Mouse (Mus musculus) olfactory bulb, adult 2 months (tissue): ENCODE measurements at regions not wholly inside any gene's neighbourhood (a gene's known extent, or its start where the extent isn't known, plus 50 kb on each side); places are given as distances from the start of the nearest gene placed in this dataset.

Experiments used
- H3K27ac ChIP-seq: fragments of 200-500 bp; 2 replicates; pipeline ENCODE4 v1.5.1; 2012; ENCODE audit warnings: low read depth, low read length; ENCODE audit not compliant: insufficient read depth
- H3K4me1 ChIP-seq: fragments of 200-500 bp; 2 replicates; pipeline ENCODE4 v1.6.1; 2012; ENCODE audit warnings: low read length; ENCODE audit not compliant: control insufficient read depth, insufficient read depth
- H3K4me3 ChIP-seq: fragments of 200-500 bp; 2 replicates; pipeline ENCODE4 v1.5.1; 2012; ENCODE audit warnings: mild to moderate bottlenecking, low read depth, low read length, moderate library complexity; ENCODE audit not compliant: insufficient read depth
- CTCF ChIP-seq: fragments of 200-500 bp; IDR thresholded peaks from 2 replicates; pipeline ENCODE4 v1.5.1; 2012; ENCODE audit warnings: low read depth, mild to moderate bottlenecking, low read length, moderate library complexity; ENCODE audit not compliant: insufficient read depth
- POLR2A ChIP-seq: fragments of 200-500 bp; IDR thresholded peaks from 2 replicates; pipeline ENCODE4 v1.6.1; 2012; ENCODE audit warnings: mild to moderate bottlenecking, low read depth, low read length, moderate library complexity; ENCODE audit not compliant: insufficient read depth
- WGBS: fragments of 180-500 bp; shearing (Covaris S2); methylation state at CpG from one replicate; pipeline ENCODE4 v1.1.7; 2018; 5-methylcytosine and 5-hydroxymethylcytosine counted together

DNA sequence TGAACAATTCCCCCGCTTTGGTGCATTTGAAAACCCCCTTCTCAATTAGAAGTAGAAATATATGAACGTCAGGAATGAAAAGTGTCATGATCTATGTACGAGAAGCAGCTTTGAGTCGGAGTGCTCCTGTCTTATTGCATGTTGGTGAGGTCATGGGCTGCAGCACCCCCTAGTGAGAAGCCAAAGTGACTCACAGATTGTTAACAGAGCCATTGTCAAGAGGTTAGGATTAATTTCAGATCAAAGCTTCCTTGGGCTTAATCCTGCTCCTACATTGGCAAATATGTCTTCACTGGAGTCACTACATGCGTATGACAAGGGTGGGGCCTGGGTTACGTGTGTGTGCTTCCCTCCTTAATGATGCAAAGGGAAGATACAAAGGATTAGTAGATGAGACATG lies 165.8 kb upstream of the Dio2 start:
- H3K4me1 ChIP-seq = no peaks in the 10 kb centered on the region
- 83% methylated on average over 6 of the region's 6 CpGs for WGBS
- TF ChIP-seq CTCF (no peak), POLR2A (no peak)

GRCm38 (mm10) chr12:90893655-90894370 lies 155.6 kb upstream of the Dio2 start:
- no peak for TF ChIP-seq POLR2A
- no peak for TF ChIP-seq CTCF
- 76% methylated on average over 9 of the region's 9 CpGs for WGBS
- H3K4me1 ChIP-seq = no peaks in the 10 kb centered on the region
- H3K4me3 ChIP-seq = no peak overlapping the region
- no peak overlapping the region for H3K27ac ChIP-seq

More for the DNA sequence above, 165.8 kb upstream of the Dio2 start:
- H3K27ac ChIP-seq = no peak overlapping the region
- H3K4me3 ChIP-seq = no peak overlapping the region

DNA sequence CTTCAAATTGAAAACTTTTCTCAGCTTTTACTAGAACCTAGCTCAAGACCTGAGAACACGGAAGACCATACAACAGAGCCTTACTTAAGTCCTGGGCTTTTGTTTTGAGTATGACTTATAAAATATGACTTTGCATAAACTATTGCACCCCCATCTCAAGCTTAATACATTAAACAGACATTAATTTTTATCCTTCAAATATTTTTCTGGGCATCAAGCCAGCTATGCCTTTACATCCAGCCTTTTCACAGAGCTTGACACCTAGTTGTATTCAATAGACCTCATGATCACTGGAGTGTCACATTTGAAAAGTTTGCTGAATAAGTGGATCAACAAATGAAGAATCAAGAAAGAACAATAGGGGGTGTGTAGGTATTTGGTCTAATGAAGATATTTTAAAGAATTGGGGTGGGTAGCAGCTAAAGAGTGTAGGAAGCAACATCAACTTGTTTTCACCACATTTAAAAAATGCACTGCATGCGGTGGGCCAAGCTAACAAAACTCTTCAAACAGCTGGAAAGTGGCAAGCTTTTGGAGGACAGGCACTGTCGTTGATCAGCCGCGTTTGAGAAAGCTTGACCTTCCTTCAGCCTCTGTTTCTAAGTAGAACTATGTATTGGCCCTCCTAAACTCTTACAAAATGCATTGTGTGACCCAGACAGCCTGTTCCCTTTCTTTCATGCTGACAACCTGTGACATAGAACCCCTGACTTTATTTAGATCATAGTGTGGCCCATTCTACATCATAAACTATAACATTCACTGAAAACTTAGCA lies 138.2 kb upstream of the Dio2 start:
- TF ChIP-seq POLR2A (no peak), CTCF (no peak)
- Histone ChIP-seq H3K4me3 (no peak overlapping the region), H3K27ac (no peak overlapping the region), H3K4me1 (no peaks in the 10 kb centered on the region)
- 87% methylated on average over 5 of the region's 5 CpGs for WGBS

DNA sequence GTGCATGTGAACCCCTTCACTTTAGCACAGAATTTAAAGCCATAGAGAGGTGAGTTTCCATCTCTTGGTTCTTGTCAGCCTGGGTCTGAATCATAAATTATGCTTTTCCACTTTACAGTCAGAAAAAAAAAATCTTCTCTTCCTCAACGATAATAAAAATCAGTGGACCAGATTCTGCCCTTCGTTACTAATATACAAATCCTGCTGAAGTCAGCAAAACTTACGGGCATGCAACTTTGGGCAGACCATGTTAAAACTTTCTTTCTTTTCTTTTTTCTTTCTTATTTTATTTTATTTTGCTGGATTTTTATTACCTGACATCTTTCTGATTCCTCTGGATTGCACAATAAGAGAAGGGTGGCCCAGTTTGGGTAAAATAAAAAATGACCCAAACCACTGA lies 136.6 kb upstream of the Dio2 start:
- Histone ChIP-seq H3K4me1 (no peaks in the 10 kb centered on the region), H3K4me3 (no peak overlapping the region), H3K27ac (no peak overlapping the region)
- no peak for TF ChIP-seq CTCF
- TF ChIP-seq POLR2A = no peak
- 98% methylated on average over 3 of the region's 3 CpGs for WGBS

DNA sequence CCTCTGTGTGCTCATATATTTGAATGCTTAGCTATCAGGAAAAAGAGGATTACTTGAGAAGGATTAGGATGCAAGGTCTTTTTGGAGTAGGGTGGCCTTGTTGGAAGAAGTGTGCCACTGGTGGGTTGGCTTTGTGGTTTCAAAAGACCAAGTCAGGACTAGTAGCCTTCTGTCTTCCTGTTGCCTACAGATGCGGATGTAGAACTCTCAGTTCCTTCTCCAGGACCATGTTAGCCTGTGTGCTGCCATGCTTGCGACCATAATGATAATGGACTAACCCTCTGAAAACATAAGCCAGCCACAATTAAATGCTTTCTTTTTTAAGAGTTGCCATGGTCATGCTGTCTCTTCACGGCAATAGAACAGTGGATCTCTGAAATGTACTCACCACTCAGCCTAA lies 135.7 kb upstream of the Dio2 start:
- H3K4me1 ChIP-seq = no peaks in the 10 kb centered on the region
- 98% methylated on average over 3 of the region's 3 CpGs for WGBS
- no peak overlapping the region for H3K27ac ChIP-seq
- no peak overlapping the region for H3K4me3 ChIP-seq
- TF ChIP-seq CTCF (no peak), POLR2A (no peak)

GRCm38 (mm10) chr12:90866597-90866996 lies 128.4 kb upstream of the Dio2 start:
- TF ChIP-seq POLR2A = no peak
- TF ChIP-seq CTCF = no peak
- H3K27ac ChIP-seq = no peak overlapping the region
- no peaks in the 10 kb centered on the region for H3K4me1 ChIP-seq
- no peak overlapping the region for H3K4me3 ChIP-seq
- 85% methylated on average over 4 of the region's 4 CpGs for WGBS

DNA sequence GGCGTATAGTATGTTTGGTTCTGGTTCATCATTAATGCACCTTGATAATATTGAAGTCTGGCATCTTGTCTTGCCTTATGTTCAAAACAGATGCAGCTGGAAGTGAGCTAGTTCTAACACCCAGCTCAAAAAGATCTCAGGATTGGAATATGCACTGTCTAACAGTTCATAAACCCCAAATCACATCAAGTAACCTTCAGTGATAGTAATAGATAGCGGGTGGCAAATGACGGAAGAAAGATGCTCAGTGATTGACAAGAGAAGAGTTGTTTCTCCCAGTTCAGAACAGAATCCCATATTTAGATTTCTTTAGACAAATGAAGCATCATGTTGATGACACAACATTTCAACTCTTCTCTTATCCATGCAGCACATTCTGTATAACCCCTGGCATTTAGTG lies 124.4 kb upstream of the Dio2 start:
- no peak overlapping the region for H3K4me3 ChIP-seq
- H3K4me1 ChIP-seq = no peaks in the 10 kb centered on the region
- 90% methylated on average over 3 of the region's 3 CpGs for WGBS
- H3K27ac ChIP-seq = no peak overlapping the region
- no peak for TF ChIP-seq POLR2A
- TF ChIP-seq CTCF = no peak

GRCm38 (mm10) chr12:90857746-90858145 lies 119.5 kb upstream of the Dio2 start:
- H3K27ac ChIP-seq = no peak overlapping the region
- no peaks in the 10 kb centered on the region for H3K4me1 ChIP-seq
- TF ChIP-seq CTCF (no peak), POLR2A (no peak)
- H3K4me3 ChIP-seq = no peak overlapping the region
- 65% methylated on average over 3 of the region's 3 CpGs for WGBS

DNA sequence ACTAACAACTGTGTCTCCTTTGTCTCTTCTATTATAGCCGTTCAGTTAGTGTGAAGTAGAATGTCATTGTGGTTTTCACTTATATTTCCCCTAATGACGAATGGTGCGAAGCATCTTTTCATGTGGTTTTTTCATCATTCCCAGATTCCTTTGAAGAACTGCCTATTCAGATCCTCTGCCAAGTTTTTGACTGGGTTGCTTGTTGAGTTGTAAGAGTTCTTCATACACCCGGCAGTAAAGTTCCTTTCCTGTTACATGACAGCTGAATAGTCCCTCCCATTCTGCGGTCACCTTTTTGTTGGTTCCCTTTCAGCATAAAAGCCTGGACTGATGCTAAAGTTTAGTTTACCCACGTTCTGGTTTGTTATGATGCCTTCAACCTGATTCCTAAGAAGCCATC lies 72.4 kb upstream of the Dio2 start:
- TF ChIP-seq CTCF (no peak), POLR2A (no peak)
- H3K4me3 ChIP-seq = no peak overlapping the region
- H3K27ac ChIP-seq = no peak overlapping the region
- 56% methylated on average over 6 of the region's 6 CpGs for WGBS
- H3K4me1 ChIP-seq = no peaks in the 10 kb centered on the region

- Histone ChIP-seq H3K4me1 (no peaks in the 10 kb centered on the region), H3K4me3 (no peak overlapping the region), H3K27ac (no peak overlapping the region)
- WGBS = 97% methylated on average over 2 of the region's 2 CpGs
- TF ChIP-seq POLR2A (no peak), CTCF (no peak)
These were observed 52.3 kb upstream of the Dio2 start for GRCm38 (mm10) chr12:90790562-90790961.
